13 mouse cellular contexts compared by ENCODE assay signal in genomic region chr1:68873635-68874020, GRCm38 (mm10).
"Had no signal": no experiment of that assay in that cellular context is flagged by ENCODE, and none has a peak within 500 bp of the region (broad histone marks: within the 10 kb centered on the region; RNA-seq: fewer than 3 reads in every experiment).

No protein-coding gene starts in this region.

- H3K27me3 ChIP-seq: limb, embryonic 15.5 days; liver, embryonic 12.5 days; megakaryocyte, embryonic 14.5 days; neural tube, embryonic 13.5 days; stomach, embryonic 15.5 days had no signal

- ATAC-seq: liver, embryonic 12.5 days had no signal

- H3K9ac ChIP-seq: limb, embryonic 15.5 days; liver, embryonic 12.5 days; lung, embryonic 14.5 days; neural tube, embryonic 13.5 days; stomach, embryonic 15.5 days had no signal

- H3K27ac ChIP-seq: kidney, postnatal 0 days; limb, embryonic 15.5 days; liver, embryonic 12.5 days; macrophage; neural tube, embryonic 13.5 days; stomach, embryonic 15.5 days had no signal

- H3K36me3 ChIP-seq: limb, embryonic 15.5 days; liver, embryonic 12.5 days; neural tube, embryonic 13.5 days; stomach, embryonic 15.5 days had no signal

- H3K9me3 ChIP-seq: limb, embryonic 15.5 days; liver, embryonic 12.5 days; neural tube, embryonic 13.5 days; stomach, embryonic 15.5 days had no signal

- H3K4me3 ChIP-seq: limb, embryonic 15.5 days; liver, embryonic 12.5 days; megakaryocyte, embryonic 14.5 days; neural tube, embryonic 13.5 days; stomach, embryonic 15.5 days had no signal

- DNase-seq: layer of hippocampus, adult 9-11 months; layer of hippocampus, postnatal 36 days; lung, embryonic 14.5 days; lung, postnatal 14 days; right cerebral cortex, postnatal 14 days; thymus, postnatal 36 days had no signal

- H3K4me2 ChIP-seq: limb, embryonic 15.5 days; liver, embryonic 12.5 days; lung, embryonic 14.5 days; neural tube, embryonic 13.5 days; stomach, embryonic 15.5 days had no signal

- H3K4me1 ChIP-seq: limb, embryonic 15.5 days; liver, embryonic 12.5 days; megakaryocyte, embryonic 14.5 days; stomach, embryonic 15.5 days had no signal
